27 mouse cellular contexts compared by ENCODE assay signal in the genomic region with DNA sequence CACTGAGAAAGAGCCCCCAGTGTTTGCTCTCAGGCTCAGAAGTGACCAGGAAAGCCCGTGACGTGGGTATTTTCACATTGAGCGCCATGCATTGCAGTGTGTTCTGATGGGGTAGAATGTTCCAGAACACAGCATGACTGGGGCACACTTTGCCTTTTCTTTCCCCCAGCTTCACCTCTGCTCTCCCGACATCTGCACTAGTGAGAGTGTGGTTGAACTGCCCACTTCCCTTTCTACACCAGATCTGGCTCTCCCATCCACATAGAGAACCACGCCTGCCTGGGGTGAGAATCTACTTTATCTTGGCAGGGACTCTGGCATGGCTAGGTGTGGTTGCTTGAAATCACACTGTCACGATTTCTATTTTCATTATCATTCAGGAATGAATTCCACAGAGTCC. TPM values are rescaled to one million over a fixed set of nuclear protein-coding genes. Genes with fewer than 3 reads are reported as not detected.
A peak's percentile ranks its signal among the peaks of the same experiment; 100 is the strongest.
DNase-seq lines count a peak whose midpoint lies in the region; ATAC-seq and TF ChIP-seq lines count a peak whose summit lies in the region.
"Had no signal": no experiment of that assay in that cellular context is flagged by ENCODE, and none has a peak within 500 bp of the region (broad histone marks: within the 10 kb centered on the region; RNA-seq: fewer than 3 reads in every experiment).

No protein-coding gene starts in this region.

- H3K4me1 ChIP-seq in MEL (ENCODE audit: control insufficient read depth in 1 of 2, insufficient read depth in 2 of 2, low read length in 2 of 2), result no peaks in the 10 kb centered on the region; a peak in 1 of 4 replicates
- no peaks in the 10 kb centered on the region for H3K4me1 ChIP-seq in forebrain, embryonic 11.5 days (replicated peaks; ENCODE audit: control insufficient read depth, insufficient read depth, low read length)
- H3K4me1 ChIP-seq: embryonic facial prominence, embryonic 15.5 days; forebrain, embryonic 10.5 days; forebrain, embryonic 15.5 days; heart, embryonic 12.5 days; hindbrain, embryonic 15.5 days had no signal

- H3K9ac ChIP-seq in MEL (ENCODE audit: control insufficient read depth, low read depth, low read length, poor library complexity, severe bottlenecking), result no peak overlapping the region
- no peak overlapping the region for H3K9ac ChIP-seq in forebrain, embryonic 11.5 days (ENCODE audit: low read length)
- H3K9ac ChIP-seq: embryonic facial prominence, embryonic 15.5 days; forebrain, embryonic 15.5 days; heart, embryonic 12.5 days; hindbrain, embryonic 15.5 days had no signal

- TF ChIP-seq POLR2A in MEL (IDR thresholded peaks at IDR 0.05; ENCODE audit: control insufficient read depth in 1 of 2, insufficient read depth in 1 of 2, low read depth in 1 of 2, low read length in 2 of 2, poor library complexity in 1 of 2), result no peak

- TF ChIP-seq RAD21 in MEL (IDR thresholded peaks at IDR 0.05; ENCODE audit: low read depth, low read length), result no peak

- no peaks in the 10 kb centered on the region for H3K79me2 ChIP-seq in MEL (ENCODE audit: control insufficient read depth, insufficient read depth, low read length, poor library complexity)

- no peak for TF ChIP-seq CTCF in MEL (IDR thresholded peaks at IDR 0.05 in 2 of 3, conservative IDR thresholded peaks at IDR 0.05 in 1 of 3; ENCODE audit: control insufficient read depth in 1 of 3, insufficient read depth in 1 of 3, low read depth in 2 of 3, low read length in 3 of 3, poor library complexity in 1 of 3, severe bottlenecking in 1 of 3)

- no peak for TF ChIP-seq EP300 in MEL (IDR thresholded peaks at IDR 0.05; ENCODE audit: low read depth in 1 of 2, low read length in 2 of 2)

- H3K36me3 ChIP-seq in MEL (ENCODE audit: control insufficient read depth in 1 of 2, insufficient read depth in 2 of 2, low read length in 2 of 2), result no peaks in the 10 kb centered on the region
- no peaks in the 10 kb centered on the region for H3K36me3 ChIP-seq in forebrain, embryonic 11.5 days (ENCODE audit: control insufficient read depth, insufficient read depth, low read length)
- H3K36me3 ChIP-seq: embryonic facial prominence, embryonic 15.5 days; forebrain, embryonic 10.5 days; forebrain, embryonic 15.5 days; G1E; heart, embryonic 12.5 days; hindbrain, embryonic 15.5 days had no signal

- no peak overlapping the region for H3K27ac ChIP-seq in MEL (ENCODE audit: control insufficient read depth, low read depth, low read length)
- H3K27ac ChIP-seq in forebrain, embryonic 11.5 days (ENCODE audit: low read depth, low read length), result no peak overlapping the region
- H3K27ac ChIP-seq: embryonic facial prominence, embryonic 15.5 days; forebrain, embryonic 10.5 days; forebrain, embryonic 15.5 days; hindbrain, embryonic 15.5 days had no signal

- peak; percentile 40 for DNase-seq in 416B (ENCODE audit: low read depth)
- peak; percentile 43 for DNase-seq in MEL (ENCODE audit: low read depth, low spot score)
- no peak for DNase-seq in thymus, postnatal 4 days
- no peak for DNase-seq in cerebellum, adult 11-12 months
- DNase-seq in frontal cortex, postnatal 14 days (ENCODE audit: low spot score in 2 of 2), result no peak
- DNase-seq in forebrain, embryonic 11.5 days (ENCODE audit: low spot score), result no peak
- DNase-seq: adrenal gland, postnatal 25 days; cerebellum, adult 11 months; cerebellum, adult 9-10 months; cerebellum, postnatal 25 days; gastrocnemius, postnatal 14 days had no signal

- 87% methylated on average over 6 of the region's 6 CpGs for WGBS in forebrain, embryonic 11.5 days

- no peak overlapping the region for H3K4me3 ChIP-seq in MEL (ENCODE audit: control insufficient read depth in 1 of 2, insufficient read depth in 1 of 2, low read depth in 2 of 2, low read length in 2 of 2)
- no peak overlapping the region for H3K4me3 ChIP-seq in forebrain, embryonic 11.5 days (ENCODE audit: low read depth, low read length)
- H3K4me3 ChIP-seq: embryonic facial prominence, embryonic 15.5 days; erythroblast, embryonic 14.5 days; forebrain, embryonic 10.5 days; forebrain, embryonic 15.5 days; heart, embryonic 12.5 days; hindbrain, embryonic 15.5 days had no signal

- H3K27me3 ChIP-seq in MEL (ENCODE audit: control insufficient read depth in 1 of 2, insufficient read depth in 2 of 2, low read length in 2 of 2), result peaks cover 1 to 2% of the 10 kb centered on the region in 2 experiments; a peak in 3 of 4 replicates
- no peaks in the 10 kb centered on the region for H3K27me3 ChIP-seq in forebrain, embryonic 11.5 days (ENCODE audit: control insufficient read depth, insufficient read depth, low read length)
- H3K27me3 ChIP-seq: embryonic facial prominence, embryonic 15.5 days; forebrain, embryonic 15.5 days; hindbrain, embryonic 15.5 days; Patski had no signal

- peak; percentile 96 for ATAC-seq in granulocyte monocyte progenitor cell, adult 5-6 weeks (replicated peaks; ENCODE audit: poor library complexity, severe bottlenecking)
- ATAC-seq in megakaryocyte-erythroid progenitor cell, adult 5-6 weeks (replicated peaks; ENCODE audit: low FRiP score, low TSS enrichment, poor library complexity, severe bottlenecking), result peak; percentile 72
- no peak for ATAC-seq in forebrain, embryonic 11.5 days (replicated peaks; ENCODE audit: low FRiP score)
- ATAC-seq: forebrain, embryonic 15.5 days; intestine, embryonic 16.5 days; Patski had no signal

- H3K4me2 ChIP-seq in forebrain, embryonic 11.5 days (ENCODE audit: low read depth, low read length, severe bottlenecking), result no peak overlapping the region
- H3K4me2 ChIP-seq: embryonic facial prominence, embryonic 15.5 days; forebrain, embryonic 15.5 days; heart, embryonic 12.5 days; hindbrain, embryonic 15.5 days had no signal

- H3K9me3 ChIP-seq in MEL (replicated peaks; ENCODE audit: insufficient read depth, low read length), result no peaks in the 10 kb centered on the region
- H3K9me3 ChIP-seq in forebrain, embryonic 11.5 days (ENCODE audit: control insufficient read depth, low read length), result no peaks in the 10 kb centered on the region
- H3K9me3 ChIP-seq: embryonic facial prominence, embryonic 15.5 days; forebrain, embryonic 10.5 days; forebrain, embryonic 15.5 days; G1E; heart, embryonic 12.5 days; hindbrain, embryonic 15.5 days had no signal

TF ChIP-seq in MEL, 35 proteins besides CTCF, POLR2A, EP300 and RAD21:
- TF ChIP-seq TCF12 (IDR thresholded peaks at IDR 0.05; ENCODE audit: low read depth, low read length) (no peak), GATA1 (IDR thresholded peaks at IDR 0.05; ENCODE audit: low read depth, low read length) (no peak), CHD2 (IDR thresholded peaks at IDR 0.05; ENCODE audit: low read length) (no peak), POLR2AphosphoS5 (IDR thresholded peaks at IDR 0.05; ENCODE audit: borderline replicate concordance, low read depth, low read length) (no peak), ETS1 (IDR thresholded peaks at IDR 0.05; ENCODE audit: low read depth, low read length) (no peak), JUND (IDR thresholded peaks at IDR 0.05; ENCODE audit: low read depth, low read length) (no peak), MAX (IDR thresholded peaks at IDR 0.05; ENCODE audit: low read length) (no peak), CHD1 (IDR thresholded peaks at IDR 0.05; ENCODE audit: low read depth, low read length) (no peak), SIN3A (IDR thresholded peaks at IDR 0.05; ENCODE audit: low read length) (no peak), NRF1 (IDR thresholded peaks at IDR 0.05; ENCODE audit: insufficient read depth, low read depth, low read length, poor library complexity, severe bottlenecking) (no peak)

RNA-seq across cellular contexts. Expression of a gene that starts 19.7 kb away (rescaled TPM):
- not detected in 2 replicates for total RNA-seq in MEL (2012; rRNA removed)
- not detected for polyA plus RNA-seq in MEL (2012; ENCODE audit: insufficient read depth in 1 of 2, insufficient read length in 2 of 2, low read depth in 1 of 2, low replicate concordance in 2 of 2, missing spikeins in 1 of 2)
- not detected in 2 replicates for total RNA-seq in granulocyte monocyte progenitor cell, adult 5-6 weeks (2014; fragmentation: Nextera tagmentation)
- total RNA-seq in granulocyte monocyte progenitor cell, adult 5-6 weeks (2017), result not detected in 2 replicates
- not detected in 2 replicates for total RNA-seq in megakaryocyte-erythroid progenitor cell, adult 5-6 weeks (2014; fragmentation: Nextera tagmentation)
- total RNA-seq in megakaryocyte-erythroid progenitor cell, adult 5-6 weeks (2017), result not detected in 2 replicates
- not detected in 2 replicates for polyA plus RNA-seq in forebrain, embryonic 11.5 days (2014; fragmentation: Nextera tagmentation; extraction: Ambion mirVana)
- total RNA-seq: adrenal gland, adult 18-20 months; adrenal gland, postnatal 25 days; G1E; gastrocnemius, postnatal 14 days; heart, postnatal 25 days had no signal
- polyA plus RNA-seq: brain, embryonic 14.5 days; embryonic facial prominence, embryonic 11.5 days; embryonic facial prominence, embryonic 15.5 days; erythroblast, embryonic 14.5 days; forebrain, embryonic 10.5 days; forebrain, embryonic 15.5 days; G1E; heart, embryonic 12.5 days; hindbrain, embryonic 11.5 days; hindbrain, embryonic 15.5 days; Patski had no signal

RNA-seq across cellular contexts. Expression of a gene that starts 27.1 kb away (rescaled TPM):
- 89.6 and 105 TPM in 2 replicates for total RNA-seq in MEL (2012; rRNA removed)
- 10 to 100 TPM in 1 of 2 experiments, not detected in 1; 56.2 TPM for polyA plus RNA-seq in MEL (2012; ENCODE audit: insufficient read depth in 1 of 2, insufficient read length in 2 of 2, low read depth in 1 of 2, low replicate concordance in 2 of 2, missing spikeins in 1 of 2)
- total RNA-seq in granulocyte monocyte progenitor cell, adult 5-6 weeks (2014; fragmentation: Nextera tagmentation), result 153 and 168 TPM in 2 replicates
- 161 and 207 TPM in 2 replicates for total RNA-seq in granulocyte monocyte progenitor cell, adult 5-6 weeks (2017)
- total RNA-seq in megakaryocyte-erythroid progenitor cell, adult 5-6 weeks (2014; fragmentation: Nextera tagmentation), result 123 and 153 TPM in 2 replicates
- total RNA-seq in megakaryocyte-erythroid progenitor cell, adult 5-6 weeks (2017), result 119 and 137 TPM in 2 replicates
- polyA plus RNA-seq in forebrain, embryonic 11.5 days (2014; fragmentation: Nextera tagmentation; extraction: Ambion mirVana), result 87.7 and 87.9 TPM in 2 replicates

RNA-seq across cellular contexts. Expression of a gene that starts 55.3 kb away (rescaled TPM):
- 87.9 and 88.0 TPM in 2 replicates for total RNA-seq in MEL (2012; rRNA removed)
- 100 to 1,000 TPM in 1 of 2 experiments, not detected in 1; 101 TPM for polyA plus RNA-seq in MEL (2012; ENCODE audit: insufficient read depth in 1 of 2, insufficient read length in 2 of 2, low read depth in 1 of 2, low replicate concordance in 2 of 2, missing spikeins in 1 of 2)
- total RNA-seq in granulocyte monocyte progenitor cell, adult 5-6 weeks (2014; fragmentation: Nextera tagmentation), result 84.0 and 86.0 TPM in 2 replicates
- 32.9 and 33.3 TPM in 2 replicates for total RNA-seq in granulocyte monocyte progenitor cell, adult 5-6 weeks (2017)
- total RNA-seq in megakaryocyte-erythroid progenitor cell, adult 5-6 weeks (2014; fragmentation: Nextera tagmentation), result 63.1 and 137 TPM in 2 replicates
- 24.3 and 29.9 TPM in 2 replicates for total RNA-seq in megakaryocyte-erythroid progenitor cell, adult 5-6 weeks (2017)
- 54.8 and 69.1 TPM in 2 replicates for polyA plus RNA-seq in forebrain, embryonic 11.5 days (2014; fragmentation: Nextera tagmentation; extraction: Ambion mirVana)

Comparison
In these comparisons a context has a peak if more than half of its experiments do, and no peak if none do; other contexts are left out.
1. DNase-seq: peak in 416B (single experiment) and MEL (single experiment); none in thymus, postnatal 4 days (single experiment), cerebellum, adult 11-12 months (single experiment), frontal cortex, postnatal 14 days (0 of 2) and forebrain, embryonic 11.5 days (single experiment).